Mouse (Mus musculus): ENCODE measurements at regions not wholly inside any gene's neighbourhood (a gene's known extent, or its start where the extent isn't known, plus 50 kb on each side); places are given as distances from the start of the nearest gene placed in this dataset.
A peak's percentile ranks its signal among the peaks of the same experiment; 100 is the strongest.
"Not testable (repeated sequence)": the region's sequence is repeated elsewhere in the genome, so short reads cannot be mapped to it uniquely, and the experiment has no call there.

DNA sequence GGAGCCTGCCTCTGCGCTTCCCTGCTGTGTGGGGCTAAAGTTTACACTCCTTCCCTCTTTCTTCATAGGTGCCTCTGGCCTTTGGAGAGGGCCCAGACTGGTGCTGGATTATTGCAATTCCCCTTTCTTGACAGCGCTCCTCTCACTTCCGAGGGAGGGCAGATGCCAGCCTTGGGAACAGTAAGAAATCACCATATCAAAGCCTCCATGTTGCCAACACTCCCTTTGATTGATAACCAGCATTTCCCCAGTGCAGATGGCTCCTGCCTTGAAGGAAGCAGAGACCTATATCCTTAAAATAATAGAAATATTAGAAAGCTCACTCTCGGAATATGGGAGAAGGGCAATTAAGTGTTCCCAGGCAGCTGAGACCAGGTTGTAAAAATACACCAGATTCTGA lies 63.1 kb upstream of the Cep295 start:
- no peak for DNase-seq

DNA sequence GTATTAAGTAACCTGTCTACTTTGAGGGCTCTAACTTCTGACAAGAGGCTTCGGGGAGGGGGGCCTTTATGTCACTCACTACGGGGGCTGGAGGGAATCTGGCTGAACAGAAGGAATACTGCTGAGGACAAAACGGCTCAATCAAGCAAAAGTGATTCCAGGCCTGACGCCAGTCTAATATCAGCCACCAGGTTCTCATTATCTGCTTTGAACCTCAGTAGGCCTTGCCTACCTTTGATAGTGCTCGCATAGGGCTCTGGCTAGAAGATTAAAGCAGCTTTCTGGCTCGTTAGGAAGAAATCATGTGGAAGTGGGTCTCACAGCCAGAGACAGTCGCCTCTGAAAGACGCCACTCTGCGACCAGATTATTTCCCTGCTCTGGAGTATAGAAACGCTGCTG lies 64.3 kb upstream of the Cep295 start:
- DNase-seq = no peak

DNA sequence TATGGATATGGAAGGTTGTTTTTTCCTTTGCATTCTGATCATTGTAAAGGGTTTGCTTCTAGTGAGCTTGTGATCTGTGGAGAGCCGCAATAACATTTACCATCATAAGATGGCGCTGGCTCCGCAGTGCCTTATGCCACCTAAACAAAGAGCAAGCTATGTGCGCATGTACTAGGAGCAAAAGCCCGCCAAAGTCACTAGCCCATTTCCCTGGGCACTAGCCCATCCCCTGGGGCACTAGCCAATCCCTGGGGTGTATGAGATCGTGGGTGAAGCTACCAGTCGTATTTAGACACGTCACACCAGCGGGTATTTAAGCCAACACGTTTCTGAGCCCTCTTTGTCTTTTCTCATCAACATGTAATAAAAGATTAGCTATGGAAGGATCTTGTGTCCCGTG lies 59.0 kb upstream of the Smco4 start:
- DNase-seq = not testable (repeated sequence)

DNA sequence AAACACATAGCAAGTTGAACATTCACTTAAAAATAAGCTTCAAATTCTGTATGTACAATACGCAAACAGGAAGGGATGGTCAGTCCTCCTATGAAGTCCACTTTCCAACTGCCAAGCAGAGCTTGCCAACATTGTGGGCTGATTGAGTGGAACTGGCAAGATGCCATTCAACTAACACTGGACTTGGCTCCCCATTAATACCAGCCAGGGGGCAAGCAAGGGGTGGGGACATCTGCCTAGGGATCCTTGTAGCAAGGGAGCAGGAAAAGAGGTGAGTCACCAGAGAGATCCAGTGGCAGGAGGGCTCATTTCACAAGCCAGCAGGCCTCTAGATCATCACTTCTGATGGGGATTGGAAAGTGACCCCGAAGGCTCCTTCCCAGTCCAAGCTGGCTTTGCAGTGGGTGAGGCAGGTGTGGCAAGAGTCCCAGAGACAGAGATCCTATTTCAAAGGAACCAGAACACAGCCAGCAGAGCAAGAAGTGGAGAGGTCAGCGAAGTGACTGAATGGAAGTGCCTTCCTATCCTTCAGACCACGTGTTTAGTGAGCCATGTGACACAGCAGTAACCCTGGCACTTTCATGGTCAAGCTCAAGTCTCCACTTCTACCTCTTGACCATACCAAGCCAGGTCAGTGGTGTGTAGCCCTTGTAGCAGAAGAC lies 53.8 kb upstream of the Smco4 start:
- DNase-seq = peak; percentile 15 to 37

DNA sequence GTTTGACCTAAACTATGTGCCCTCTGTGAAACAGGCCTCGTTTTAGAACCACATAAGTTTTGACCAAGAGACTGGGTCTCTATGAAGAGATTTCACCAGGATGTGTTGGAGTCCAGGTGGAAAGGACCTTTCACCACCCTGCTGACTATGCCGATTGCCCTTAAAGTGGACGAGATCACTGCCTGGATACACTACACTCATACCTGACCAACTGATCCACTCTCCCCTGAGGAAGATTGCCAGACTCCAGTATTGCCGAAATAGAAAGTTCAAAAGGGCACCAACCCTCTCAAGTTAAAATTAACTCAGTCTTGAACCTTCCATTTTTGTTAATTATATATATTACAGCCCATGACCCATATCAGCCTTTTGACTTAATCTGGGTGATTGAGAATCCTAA lies 51.1 kb upstream of the Smco4 start:
- DNase-seq = no peak

All from lung, postnatal 4 days (tissue).